Mouse (Mus musculus) thymus, adult 2 months (tissue): ENCODE data around the gene Fam53b. TPM values are rescaled to one million over a fixed set of nuclear protein-coding genes. Genes with fewer than 3 reads are reported as not detected.

ENCODE experiments used
- DNase-seq: peaks from one replicate; pipeline ENCODE4 v3.0.0; 2021
- H3K27ac ChIP-seq: fragments of 200-500 bp; 2 replicates; pipeline ENCODE4 v1.5.1; 2012; ENCODE audit warnings: low read length, control low read depth; ENCODE audit not compliant: control insufficient read depth, insufficient read depth
- H3K27me3 ChIP-seq: fragments of 200-500 bp; 2 replicates; pipeline ENCODE4 v1.6.1; 2012; ENCODE audit warnings: mild to moderate bottlenecking, low read length, moderate library complexity, mixed read lengths; ENCODE audit not compliant: control insufficient read depth, insufficient read depth
- H3K36me3 ChIP-seq: fragments of 200-500 bp; 2 replicates; pipeline ENCODE4 v1.6.1; 2012; ENCODE audit warnings: mild to moderate bottlenecking, low read length, moderate library complexity; ENCODE audit not compliant: control insufficient read depth, insufficient read depth
- H3K4me1 ChIP-seq: fragments of 200-500 bp; replicated peaks from 2 replicates; pipeline ENCODE4 v1.6.1; 2012; ENCODE audit warnings: low read length; ENCODE audit not compliant: control insufficient read depth, insufficient read depth
- H3K4me3 ChIP-seq: fragments of 200-500 bp; 2 replicates; pipeline ENCODE4 v1.5.1; 2012; ENCODE audit warnings: mild to moderate bottlenecking, low read length, control low read depth, moderate library complexity; ENCODE audit not compliant: control insufficient read depth, insufficient read depth
- CTCF ChIP-seq: fragments of 200-500 bp; IDR thresholded peaks from 2 replicates; pipeline ENCODE4 v1.5.1; 2012; ENCODE audit warnings: mild to moderate bottlenecking, control low read depth, low read length, moderate library complexity, borderline replicate concordance; ENCODE audit not compliant: control insufficient read depth, poor library complexity, insufficient read depth; ENCODE audit errors: extremely low read depth
- POLR2A ChIP-seq: fragments of 200-500 bp; IDR thresholded peaks from 2 replicates; pipeline ENCODE4 v1.6.1; 2012; ENCODE audit warnings: mild to moderate bottlenecking, low read length, control low read depth, moderate library complexity; ENCODE audit not compliant: control insufficient read depth, poor library complexity, insufficient read depth; ENCODE audit errors: extremely low read depth
- WGBS: fragments of 180-500 bp; shearing (Covaris S2); methylation state at CpG from one replicate; pipeline ENCODE4 v1.1.7; 2018; 5-methylcytosine and 5-hydroxymethylcytosine counted together
- polyA plus RNA-seq: library from polyadenylated mRNA; depleted of rRNA; stranded (reverse); fragments of >200 nt; gene quantifications from 2 replicates; pipeline ENCODE4 v1.2.3, GENCODE M21; 2012; rRNA removed

Fam53b gene
- 104 and 122 TPM in 2 replicates for polyA plus RNA-seq

GRCm38 (mm10) chr7:132813416-132814088 is at the start of gene Fam53b:
Gene Fam53b, minus strand, starts transcription at chr7:132813886.
- WGBS = under 1% methylated on average over 74 of the region's 85 CpGs
- Histone ChIP-seq H3K27ac (peak within 1 kb of the TSS; percentile 97), H3K4me3 (peak within 1 kb of the TSS; percentile 89), H3K27me3 (no peaks in the 10 kb centered on the region), H3K36me3 (no peaks in the 10 kb centered on the region), H3K4me1 (peaks cover 17% of the 10 kb centered on the region)
- TF ChIP-seq POLR2A (no peak; the same call in 1 of the 2 replicates), CTCF (peak; percentile 64)
- DNase-seq = peak; percentile 61

- H3K27me3 ChIP-seq = no peaks in the 10 kb centered on the region
- DNase-seq = peak; percentile 96
- H3K4me1 ChIP-seq = peaks cover 2% of the 10 kb centered on the region; the same call in 1 of the 2 replicates
- no peaks in the 10 kb centered on the region for H3K36me3 ChIP-seq
- WGBS = under 1% methylated on average over 53 of the region's 53 CpGs
- H3K4me3 ChIP-seq = peak within 1 kb of the TSS; percentile 98
- peak; percentile 15; the same call in 1 of the 2 replicates for TF ChIP-seq CTCF
- TF ChIP-seq POLR2A = peak; percentile 72; the same call in 1 of the 2 replicates
- H3K27ac ChIP-seq = no peak within 1 kb of the TSS
Measured at GRCm38 (mm10) chr7:132859042-132859958, 45.6 kb upstream of the Fam53b start, which contains the start of gene Abraxas2. Gene Abraxas2, plus strand, starts transcription at chr7:132859225.

GRCm38 (mm10) chr7:132858043-132858608 is 44.4 kb upstream of the Fam53b start:
- no peak for TF ChIP-seq POLR2A
- TF ChIP-seq CTCF = no peak
- 75% methylated on average over 5 of the region's 5 CpGs for WGBS
- no peaks in the 10 kb centered on the region for H3K27me3 ChIP-seq
- no peak overlapping the region for H3K4me3 ChIP-seq
- H3K4me1 ChIP-seq = peaks cover 2% of the 10 kb centered on the region; the same call in 1 of the 2 replicates
- no peak for DNase-seq
- no peak overlapping the region for H3K27ac ChIP-seq
- H3K36me3 ChIP-seq = no peaks in the 10 kb centered on the region

- DNase-seq = no peak
- 32% methylated on average over 1 of the region's 1 CpGs for WGBS
- no peak for TF ChIP-seq POLR2A
- no peak for TF ChIP-seq CTCF
Measured at GRCm38 (mm10) chr7:132856083-132856482, 42.4 kb upstream of the Fam53b start.

GRCm38 (mm10) chr7:132853946-132854345 is 40.3 kb upstream of the Fam53b start:
- no peaks in the 10 kb centered on the region for H3K36me3 ChIP-seq
- 82% methylated on average over 4 of the region's 4 CpGs for WGBS
- H3K27ac ChIP-seq = no peak overlapping the region
- H3K27me3 ChIP-seq = no peaks in the 10 kb centered on the region
- DNase-seq = no peak
- no peak overlapping the region for H3K4me3 ChIP-seq
- TF ChIP-seq CTCF = no peak
- no peak for TF ChIP-seq POLR2A
- peaks cover 4% of the 10 kb centered on the region for H3K4me1 ChIP-seq

More at GRCm38 (mm10) chr7:132856083-132856482, 42.4 kb upstream of the Fam53b start:
- H3K4me1 ChIP-seq = peaks cover 4% of the 10 kb centered on the region
- no peak overlapping the region for H3K4me3 ChIP-seq
- no peaks in the 10 kb centered on the region for H3K27me3 ChIP-seq
- H3K27ac ChIP-seq = no peak overlapping the region
- no peaks in the 10 kb centered on the region for H3K36me3 ChIP-seq

- Histone ChIP-seq H3K4me3 (no peak overlapping the region), H3K36me3 (no peaks in the 10 kb centered on the region; the same call in 1 of the 2 replicates), H3K27ac (no peak overlapping the region), H3K27me3 (no peaks in the 10 kb centered on the region), H3K4me1 (peaks cover 4% of the 10 kb centered on the region)
- 94% methylated on average over 6 of the region's 6 CpGs for WGBS
- TF ChIP-seq POLR2A (no peak), CTCF (no peak)
- no peak for DNase-seq
Measured at GRCm38 (mm10) chr7:132853361-132853760, 39.7 kb upstream of the Fam53b start.
